Mouse (Mus musculus): ENCODE data around the gene Mmp17. TPM values are rescaled to one million over a fixed set of nuclear protein-coding genes. Genes with fewer than 3 reads are reported as not detected.
"Not testable (repeated sequence)": the region's sequence is repeated elsewhere in the genome, so short reads cannot be mapped to it uniquely, and the experiment has no call there.

The Mmp17 gene
- polyA plus RNA-seq, 1 experiment from 2014 or later, result 1.9 TPM

DNA sequence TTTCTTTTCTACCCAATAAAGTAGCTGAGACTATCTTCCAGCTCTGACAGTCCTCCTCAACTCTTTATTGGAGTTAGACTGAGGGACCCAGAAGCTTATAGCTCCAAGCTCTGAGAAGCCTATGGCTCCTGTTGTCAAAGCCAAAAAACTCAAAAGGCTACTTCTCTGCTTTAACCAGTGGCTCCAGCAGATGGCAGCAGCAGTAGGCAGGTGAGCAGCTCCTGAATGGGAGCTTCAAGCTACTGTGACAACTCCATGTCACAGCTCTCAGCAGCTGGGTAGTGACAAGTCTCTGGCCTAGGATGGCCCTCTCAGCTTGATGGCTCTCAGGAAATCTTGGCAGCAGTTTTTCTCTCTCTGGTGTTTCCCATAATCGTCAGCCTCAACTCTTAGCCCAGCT lies 27.1 kb downstream of the Mmp17 start:
- Histone ChIP-seq H3K27ac (ENCODE audit: low read length) (no peak overlapping the region), H3K27me3 (ENCODE audit: control insufficient read depth, insufficient read depth, low read depth, low read length) (no peaks in the 10 kb centered on the region), H3K36me3 (ENCODE audit: control insufficient read depth, insufficient read depth, low read length) (no peaks in the 10 kb centered on the region), H3K4me3 (ENCODE audit: low read length) (no peak overlapping the region), H3K9ac (ENCODE audit: low read length) (no peak overlapping the region), H3K4me1 (replicated peaks; ENCODE audit: control insufficient read depth, insufficient read depth, low read length) (no peaks in the 10 kb centered on the region), H3K4me2 (ENCODE audit: low read depth, low read length) (no peak overlapping the region), H3K9me3 (ENCODE audit: control insufficient read depth, low read length) (no peaks in the 10 kb centered on the region)
- ATAC-seq (ENCODE audit: low read depth), result peak; percentile 74; the same call in 1 of the 2 replicates
- 0% methylated on average over 1 of the region's 1 CpGs for WGBS

DNA sequence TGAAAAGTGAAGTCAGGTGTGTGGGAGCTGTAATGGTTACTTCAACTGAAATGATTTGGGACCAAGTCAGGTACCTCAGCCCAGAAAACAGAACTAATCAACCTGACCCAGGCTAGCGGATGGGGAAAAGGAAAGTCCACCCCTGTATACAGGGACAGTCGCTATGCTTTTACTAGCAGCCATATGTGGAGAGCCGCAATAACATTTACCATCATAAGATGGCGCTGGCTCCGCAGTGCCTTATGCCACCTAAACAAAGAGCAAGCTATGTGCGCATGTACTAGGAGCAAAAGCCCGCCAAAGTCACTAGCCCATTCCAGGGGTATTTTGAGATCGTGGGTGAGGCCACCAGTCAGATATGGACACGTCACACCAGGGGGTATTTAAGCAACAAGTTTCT lies 36.6 kb downstream of the Mmp17 start:
- H3K27ac ChIP-seq (ENCODE audit: low read length); ATAC-seq (ENCODE audit: low read depth); H3K9ac ChIP-seq (ENCODE audit: low read length); H3K27me3 ChIP-seq (ENCODE audit: control insufficient read depth, insufficient read depth, low read depth, low read length); H3K4me1 ChIP-seq (replicated peaks; ENCODE audit: control insufficient read depth, insufficient read depth, low read length); H3K4me3 ChIP-seq (ENCODE audit: low read length); H3K36me3 ChIP-seq (ENCODE audit: control insufficient read depth, insufficient read depth, low read length); H3K9me3 ChIP-seq (ENCODE audit: control insufficient read depth, low read length); H3K4me2 ChIP-seq (ENCODE audit: low read depth, low read length): not testable (repeated sequence)
- WGBS, result 60% methylated on average over 9 of the region's 9 CpGs

DNA sequence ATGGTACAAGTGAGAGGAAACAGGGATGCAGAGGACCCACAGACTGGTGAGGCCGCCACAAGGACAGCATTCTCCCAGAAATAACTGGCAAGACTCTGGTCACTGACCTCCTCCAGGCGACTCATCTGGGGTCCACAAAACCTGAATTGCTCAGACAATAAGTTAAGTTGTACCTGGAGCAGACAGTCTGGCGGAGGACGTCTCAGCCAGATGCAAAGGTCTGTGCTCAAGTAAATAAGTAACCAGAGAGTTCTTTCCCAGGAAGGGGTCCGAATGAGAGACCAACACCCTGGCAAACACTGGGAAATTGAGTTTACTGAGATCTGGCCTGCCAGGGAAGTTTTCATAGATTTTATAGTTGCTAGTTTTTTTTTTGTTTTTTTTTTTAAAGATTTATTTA lies 37.4 kb downstream of the Mmp17 start:
- ATAC-seq (ENCODE audit: low read depth), result no peak
- Histone ChIP-seq H3K36me3 (ENCODE audit: control insufficient read depth, insufficient read depth, low read length) (no peaks in the 10 kb centered on the region), H3K4me3 (ENCODE audit: low read length) (no peak overlapping the region), H3K4me1 (replicated peaks; ENCODE audit: control insufficient read depth, insufficient read depth, low read length) (no peaks in the 10 kb centered on the region), H3K9me3 (ENCODE audit: control insufficient read depth, low read length) (no peaks in the 10 kb centered on the region), H3K27me3 (ENCODE audit: control insufficient read depth, insufficient read depth, low read depth, low read length) (no peaks in the 10 kb centered on the region), H3K4me2 (ENCODE audit: low read depth, low read length) (no peak overlapping the region), H3K27ac (ENCODE audit: low read length) (no peak overlapping the region), H3K9ac (ENCODE audit: low read length) (no peak overlapping the region)
- WGBS, result 65% methylated on average over 5 of the region's 5 CpGs

DNA sequence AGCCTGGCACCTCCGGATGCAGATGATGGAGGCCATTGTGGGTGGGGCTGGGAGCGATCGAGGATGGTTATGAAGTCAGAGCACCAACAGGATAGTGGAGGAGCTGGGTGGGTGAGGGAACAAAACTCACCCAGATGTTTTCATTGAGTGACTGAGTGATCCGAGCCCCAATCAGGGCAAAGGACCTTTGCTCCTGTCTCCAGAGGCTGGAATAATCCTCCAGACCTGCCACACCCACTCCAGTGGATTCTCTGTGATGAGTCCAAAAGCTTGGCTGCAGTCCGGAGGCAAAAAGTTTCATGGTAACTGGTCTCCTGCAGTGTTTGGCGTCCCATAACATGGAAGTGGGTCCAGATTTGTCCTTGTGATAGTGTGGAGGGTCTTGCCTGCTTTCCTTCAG lies 42.1 kb downstream of the Mmp17 start:
- no peak overlapping the region for H3K4me3 ChIP-seq (ENCODE audit: low read length)
- no peak for ATAC-seq (ENCODE audit: low read depth)
- WGBS, result 84% methylated on average over 6 of the region's 6 CpGs
- no peaks in the 10 kb centered on the region for H3K27me3 ChIP-seq (ENCODE audit: control insufficient read depth, insufficient read depth, low read depth, low read length)
- H3K9me3 ChIP-seq (ENCODE audit: control insufficient read depth, low read length), result no peaks in the 10 kb centered on the region
- H3K9ac ChIP-seq (ENCODE audit: low read length), result no peak overlapping the region
- no peak overlapping the region for H3K4me2 ChIP-seq (ENCODE audit: low read depth, low read length)
- H3K27ac ChIP-seq (ENCODE audit: low read length), result no peak overlapping the region
- no peaks in the 10 kb centered on the region for H3K4me1 ChIP-seq (replicated peaks; ENCODE audit: control insufficient read depth, insufficient read depth, low read length)
- H3K36me3 ChIP-seq (ENCODE audit: control insufficient read depth, insufficient read depth, low read length), result no peaks in the 10 kb centered on the region

DNA sequence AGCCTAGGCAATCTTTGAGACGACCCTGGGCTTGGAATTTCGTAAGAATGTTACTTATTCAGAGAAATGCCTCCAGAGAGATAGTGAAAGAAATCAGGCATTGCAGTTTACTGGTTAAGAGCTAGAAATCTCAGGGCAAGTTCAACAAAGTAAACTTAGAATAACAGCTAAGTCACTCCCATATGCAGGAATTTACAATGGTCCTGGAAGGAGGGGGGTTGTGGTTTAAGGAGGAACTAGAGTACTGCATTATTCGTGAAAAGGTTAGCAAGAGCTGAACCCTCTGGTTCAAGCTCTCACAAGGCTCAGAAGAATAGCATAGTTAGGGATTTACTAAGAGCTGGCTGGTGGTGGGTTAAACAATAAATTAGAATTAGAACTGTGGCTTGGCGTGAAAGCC lies 42.6 kb downstream of the Mmp17 start:
- 67% methylated on average over 4 of the region's 4 CpGs for WGBS
- not testable (repeated sequence) for H3K4me1 ChIP-seq (replicated peaks; ENCODE audit: control insufficient read depth, insufficient read depth, low read length); H3K27ac ChIP-seq (ENCODE audit: low read length); H3K9me3 ChIP-seq (ENCODE audit: control insufficient read depth, low read length); ATAC-seq (ENCODE audit: low read depth); H3K27me3 ChIP-seq (ENCODE audit: control insufficient read depth, insufficient read depth, low read depth, low read length); H3K36me3 ChIP-seq (ENCODE audit: control insufficient read depth, insufficient read depth, low read length); H3K4me3 ChIP-seq (ENCODE audit: low read length); H3K4me2 ChIP-seq (ENCODE audit: low read depth, low read length); H3K9ac ChIP-seq (ENCODE audit: low read length)

DNA sequence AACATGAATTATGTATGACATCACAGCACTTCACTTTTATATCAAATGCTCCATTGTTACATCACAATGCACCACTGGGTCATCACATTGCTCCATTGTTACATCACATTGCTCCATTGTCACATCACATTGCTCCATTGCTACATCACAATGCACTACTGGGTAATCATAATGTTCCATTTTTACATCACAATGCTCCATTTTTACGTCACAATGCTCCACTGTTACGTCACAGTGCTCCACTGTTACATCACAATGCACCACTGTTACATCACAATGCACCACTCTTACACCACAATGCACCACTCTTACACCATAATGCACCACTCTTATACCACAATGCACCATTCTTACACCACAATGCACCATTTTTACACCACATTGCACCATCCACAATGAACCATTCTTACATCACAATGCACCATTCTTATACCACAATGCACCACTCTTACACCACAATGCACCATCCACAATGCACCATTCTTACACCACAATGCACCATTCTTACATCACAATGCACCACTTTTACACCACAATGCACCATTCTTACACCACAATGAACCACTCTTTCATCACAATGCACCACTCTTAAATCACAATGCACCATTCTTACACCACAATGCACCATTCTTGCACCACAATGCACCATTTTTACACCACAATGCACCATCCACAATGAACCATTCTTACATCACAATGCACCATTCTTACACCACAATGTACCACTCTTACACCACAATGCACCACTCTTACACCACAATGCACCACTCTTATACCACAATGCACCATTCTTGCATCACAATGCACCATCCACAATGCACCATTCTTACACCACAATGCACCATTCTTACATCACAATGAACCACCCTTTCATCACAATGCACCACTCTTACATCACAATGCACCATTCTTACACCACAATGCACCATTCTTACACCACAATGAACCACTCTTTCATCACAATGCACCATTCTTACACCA lies 48.6 kb downstream of the Mmp17 start:
- H3K4me2 ChIP-seq (ENCODE audit: low read depth, low read length); H3K9me3 ChIP-seq (ENCODE audit: control insufficient read depth, low read length); H3K36me3 ChIP-seq (ENCODE audit: control insufficient read depth, insufficient read depth, low read length); H3K9ac ChIP-seq (ENCODE audit: low read length); H3K27ac ChIP-seq (ENCODE audit: low read length); H3K27me3 ChIP-seq (ENCODE audit: control insufficient read depth, insufficient read depth, low read depth, low read length); H3K4me1 ChIP-seq (replicated peaks; ENCODE audit: control insufficient read depth, insufficient read depth, low read length); H3K4me3 ChIP-seq (ENCODE audit: low read length); ATAC-seq (ENCODE audit: low read depth): not testable (repeated sequence)
- 69% methylated on average over 2 of the region's 2 CpGs for WGBS

DNA sequence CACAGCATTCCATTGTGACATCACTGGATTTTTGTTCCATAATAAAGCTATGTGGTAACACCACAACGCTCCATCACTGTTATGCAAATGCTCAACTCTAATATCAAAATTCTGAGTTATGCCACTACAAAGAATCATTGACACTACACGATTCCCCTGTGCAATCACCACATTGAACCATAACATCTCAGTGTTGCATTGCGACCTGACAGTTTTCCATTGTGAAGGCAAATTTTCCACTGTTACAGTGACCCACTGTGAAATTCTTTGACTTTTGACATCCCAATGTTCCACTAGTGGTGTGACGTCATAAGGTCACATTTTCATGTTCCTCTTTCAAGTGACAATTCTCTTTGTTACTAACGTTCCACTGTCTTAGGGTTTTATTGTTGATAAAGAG lies 66.9 kb downstream of the Mmp17 start:
- WGBS, result 92% methylated on average over 5 of the region's 5 CpGs
- no peaks in the 10 kb centered on the region for H3K27me3 ChIP-seq (ENCODE audit: control insufficient read depth, insufficient read depth, low read depth, low read length)
- H3K36me3 ChIP-seq (ENCODE audit: control insufficient read depth, insufficient read depth, low read length), result no peaks in the 10 kb centered on the region
- no peak overlapping the region for H3K27ac ChIP-seq (ENCODE audit: low read length)
- H3K4me2 ChIP-seq (ENCODE audit: low read depth, low read length), result no peak overlapping the region
- ATAC-seq (ENCODE audit: low read depth), result no peak
- H3K4me1 ChIP-seq (replicated peaks; ENCODE audit: control insufficient read depth, insufficient read depth, low read length), result no peaks in the 10 kb centered on the region
- no peaks in the 10 kb centered on the region for H3K9me3 ChIP-seq (ENCODE audit: control insufficient read depth, low read length)
- H3K9ac ChIP-seq (ENCODE audit: low read length), result no peak overlapping the region
- H3K4me3 ChIP-seq (ENCODE audit: low read length), result no peak overlapping the region

DNA sequence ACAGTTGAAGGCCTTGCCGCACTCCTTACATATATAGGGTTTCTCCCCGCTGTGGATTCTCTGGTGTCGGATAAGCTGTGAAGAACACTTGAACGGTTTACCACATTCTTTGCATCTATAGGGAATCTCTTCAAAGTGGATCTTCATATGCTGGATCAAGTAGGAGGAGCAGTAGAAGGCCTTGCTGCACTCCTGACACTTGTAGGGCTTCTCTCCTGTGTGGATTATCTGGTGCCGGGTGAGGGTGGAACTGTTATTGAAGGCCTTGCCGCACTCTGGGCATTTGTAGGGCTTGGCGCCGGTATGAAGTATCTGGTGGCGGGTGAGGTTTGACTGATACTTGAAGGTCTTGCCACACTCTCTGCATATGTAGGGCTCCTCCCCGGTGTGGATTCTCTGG lies 73.0 kb downstream of the Mmp17 start:
- Histone ChIP-seq H3K4me2 (ENCODE audit: low read depth, low read length) (no peak overlapping the region), H3K27me3 (ENCODE audit: control insufficient read depth, insufficient read depth, low read depth, low read length) (no peaks in the 10 kb centered on the region), H3K36me3 (ENCODE audit: control insufficient read depth, insufficient read depth, low read length) (peaks cover 24% of the 10 kb centered on the region), H3K9me3 (ENCODE audit: control insufficient read depth, low read length) (no peaks in the 10 kb centered on the region), H3K4me3 (ENCODE audit: low read length) (no peak overlapping the region), H3K9ac (ENCODE audit: low read length) (no peak overlapping the region), H3K27ac (ENCODE audit: low read length) (no peak overlapping the region), H3K4me1 (replicated peaks; ENCODE audit: control insufficient read depth, insufficient read depth, low read length) (no peaks in the 10 kb centered on the region)
- no peak for ATAC-seq (ENCODE audit: low read depth)
- WGBS, result 94% methylated on average over 10 of the region's 10 CpGs

DNA sequence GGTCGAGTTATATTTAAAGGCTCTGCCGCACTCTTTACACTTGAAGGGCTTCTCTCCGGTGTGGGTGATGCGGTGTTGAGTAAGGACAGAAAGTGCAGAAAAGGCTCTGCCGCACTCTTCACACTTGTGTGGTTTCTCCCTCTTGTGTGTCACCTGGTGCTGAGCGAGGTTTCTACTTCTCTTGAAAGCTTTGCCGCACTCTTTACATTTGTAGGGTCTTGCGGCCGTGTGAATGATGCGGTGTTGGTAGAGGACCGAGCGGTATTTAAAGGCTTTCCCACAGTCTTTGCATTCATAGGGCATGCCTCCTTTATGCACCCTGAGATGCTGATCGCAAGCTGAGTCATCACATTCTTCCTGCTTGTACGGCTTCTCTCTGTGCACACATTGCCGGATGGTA lies 74.0 kb downstream of the Mmp17 start:
- Histone ChIP-seq H3K27ac (ENCODE audit: low read length) (no peak overlapping the region), H3K9ac (ENCODE audit: low read length) (no peak overlapping the region), H3K4me2 (ENCODE audit: low read depth, low read length) (no peak overlapping the region), H3K9me3 (ENCODE audit: control insufficient read depth, low read length) (no peaks in the 10 kb centered on the region), H3K4me3 (ENCODE audit: low read length) (no peak overlapping the region), H3K36me3 (ENCODE audit: control insufficient read depth, insufficient read depth, low read length) (peaks cover 24% of the 10 kb centered on the region), H3K4me1 (replicated peaks; ENCODE audit: control insufficient read depth, insufficient read depth, low read length) (no peaks in the 10 kb centered on the region), H3K27me3 (ENCODE audit: control insufficient read depth, insufficient read depth, low read depth, low read length) (no peaks in the 10 kb centered on the region)
- no peak for ATAC-seq (ENCODE audit: low read depth)
- WGBS, result 92% methylated on average over 15 of the region's 15 CpGs

Data from lung, embryonic 16.5 days (tissue).